Mouse (Mus musculus): Measurements from ENCODE around the gene Slit3.

DNA sequence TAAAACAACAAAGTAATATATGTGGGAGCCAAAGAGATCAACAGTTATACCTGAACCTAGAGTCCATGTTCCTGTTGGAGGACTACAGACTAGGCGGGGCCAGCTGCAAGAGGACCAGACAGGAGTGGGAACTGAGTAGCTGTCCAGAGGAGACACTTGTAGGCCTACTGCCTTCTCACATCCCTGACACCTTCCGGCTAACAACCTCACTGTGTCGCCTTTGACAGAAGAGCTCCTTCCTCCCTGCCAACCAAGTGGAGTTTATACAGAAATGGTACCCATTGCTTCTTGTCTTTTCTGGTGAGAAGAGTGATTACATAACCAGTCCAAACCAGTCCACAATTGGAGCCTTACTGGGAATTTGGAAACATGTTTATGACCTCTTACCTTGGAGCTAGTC is 3.2 kb upstream of the Slit3 start:
- TF ChIP-seq CTCF (IDR thresholded peaks at IDR 0.05 in 2 of 3, conservative IDR thresholded peaks at IDR 0.05 in 1 of 3; ENCODE audit: control insufficient read depth in 1 of 3, insufficient read depth in 1 of 3, low read depth in 2 of 3, low read length in 3 of 3, poor library complexity in 1 of 3, severe bottlenecking in 1 of 3), result no peak
- no peak for TF ChIP-seq MAX (IDR thresholded peaks at IDR 0.05; ENCODE audit: low read length)
- TF ChIP-seq E2F4 (IDR thresholded peaks at IDR 0.05; ENCODE audit: borderline replicate concordance, low read depth, low read length), result no peak
- TF ChIP-seq MYC (IDR thresholded peaks at IDR 0.05; ENCODE audit: low read depth, low read length), result no peak
- TF ChIP-seq MXI1 (IDR thresholded peaks at IDR 0.05; ENCODE audit: low read depth, low read length), result no peak
- TF ChIP-seq MYB (IDR thresholded peaks at IDR 0.05; ENCODE audit: low read depth, low read length), result no peak
- no peak for TF ChIP-seq SMC3 (IDR thresholded peaks at IDR 0.05; ENCODE audit: low read depth, low read length)
- no peak for TF ChIP-seq EP300 (IDR thresholded peaks at IDR 0.05; ENCODE audit: low read depth in 1 of 2, low read length in 2 of 2)
- TF ChIP-seq TAL1 (IDR thresholded peaks at IDR 0.05; ENCODE audit: low read length), result no peak
- no peak for TF ChIP-seq ETS1 (IDR thresholded peaks at IDR 0.05; ENCODE audit: low read depth, low read length)
- TF ChIP-seq GATA1 (IDR thresholded peaks at IDR 0.05; ENCODE audit: low read depth, low read length), result no peak

All from MEL (cell line).